Mouse (Mus musculus) cerebellum, adult 18-20 months (tissue): ENCODE results near the gene Fnbp1.

ENCODE experiments used
- DNase-seq, 2 experiments: peaks; one replicate each; pipeline ENCODE4 v3.0.0; 2021

Fnbp1 gene

DNA sequence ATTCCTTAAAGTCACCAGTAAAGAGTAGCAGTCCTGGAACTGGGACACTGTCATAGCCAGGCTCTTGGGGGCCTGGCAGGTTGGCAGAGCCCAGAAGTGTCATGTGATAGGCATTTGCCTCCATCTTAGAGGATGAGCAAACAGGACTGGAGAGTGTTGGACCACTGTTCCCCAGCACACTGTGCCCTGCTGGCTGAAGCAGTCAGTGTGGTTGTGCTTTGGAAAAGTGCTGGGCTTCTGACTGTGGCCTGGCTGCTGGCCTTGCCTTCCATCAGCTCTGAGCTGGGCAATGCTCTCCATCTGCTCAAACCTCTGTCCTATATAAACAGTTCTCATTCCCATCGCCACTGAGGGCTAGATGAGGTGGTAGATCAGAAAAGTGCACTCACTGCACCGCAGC is 121.6 kb downstream of the Fnbp1 start:
- peak; percentile 43 to 52 for DNase-seq

DNA sequence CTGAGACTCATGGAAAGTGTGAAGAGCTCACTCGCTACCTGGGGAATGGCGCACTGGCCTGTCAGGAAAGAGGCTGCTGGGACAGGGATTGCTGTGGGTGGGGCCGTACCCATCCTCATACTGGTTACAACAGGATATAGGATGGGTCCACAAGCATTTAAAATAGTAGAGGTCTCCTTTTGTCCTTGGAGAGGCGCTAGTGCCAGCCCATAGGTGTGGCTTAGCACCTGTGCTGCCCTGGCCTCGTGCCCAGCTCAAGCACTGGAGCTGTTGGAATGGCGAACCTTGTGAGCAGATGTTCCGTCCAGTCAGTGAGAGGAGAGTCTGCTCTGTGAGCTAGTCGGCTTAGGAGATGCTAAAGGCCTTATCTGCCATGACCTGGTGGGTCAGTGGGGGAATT is 122.8 kb downstream of the Fnbp1 start:
- DNase-seq, result peak; percentile 47 to 67

DNA sequence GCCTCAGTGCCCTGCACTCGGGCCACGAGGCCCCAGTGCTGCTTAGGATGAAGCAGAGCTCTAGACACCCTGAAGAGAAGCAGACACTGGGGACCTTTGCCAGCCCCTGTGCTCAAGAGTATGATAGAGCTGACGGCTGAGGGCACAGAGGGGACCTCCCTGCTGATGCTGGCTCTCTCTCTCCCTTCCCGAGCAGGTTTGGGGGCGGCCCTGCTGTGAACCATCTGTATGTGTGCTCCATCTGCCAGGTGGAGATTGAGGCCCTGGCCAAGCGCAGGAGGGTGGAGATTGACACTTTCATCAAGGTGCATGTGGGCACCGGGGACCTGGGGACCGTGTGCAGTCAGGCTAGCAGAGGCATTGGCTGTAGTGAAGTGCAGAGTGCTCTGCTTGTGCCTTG is 123.3 kb downstream of the Fnbp1 start:
- peak; percentile 91 to 92 for DNase-seq

DNA sequence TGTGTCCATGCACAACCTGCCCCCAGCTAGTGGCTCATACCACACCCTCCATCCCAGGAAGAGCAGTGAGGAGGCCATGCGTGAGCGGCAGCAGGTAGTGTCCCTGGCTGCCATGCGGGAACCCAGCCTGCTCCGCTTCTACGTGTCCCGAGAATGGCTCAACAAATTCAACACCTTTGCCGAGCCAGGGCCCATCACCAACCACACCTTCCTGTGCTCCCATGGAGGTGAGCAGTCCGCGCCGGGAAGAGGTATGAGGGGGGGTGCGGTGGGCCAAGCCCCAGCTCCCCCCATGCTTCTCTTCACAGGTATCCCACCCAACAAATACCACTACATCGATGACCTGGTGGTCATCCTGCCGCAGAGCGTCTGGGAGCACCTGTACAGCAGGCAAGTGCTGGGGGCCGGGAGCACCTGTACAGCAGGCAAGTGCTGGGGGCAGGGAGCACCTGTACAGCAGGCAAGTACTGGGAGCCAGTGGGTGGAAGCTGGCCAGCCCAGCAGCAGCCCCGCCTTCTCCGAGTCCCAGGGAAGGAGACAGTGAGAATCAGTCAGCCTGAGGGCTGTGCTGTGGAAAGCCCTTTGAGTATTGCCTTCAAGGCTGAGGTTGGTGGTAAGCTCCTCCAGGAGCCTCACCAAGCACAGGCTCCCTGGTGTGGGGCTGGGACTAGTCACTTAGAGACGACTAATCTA is 124.0 kb downstream of the Fnbp1 start:
- peak; percentile 63 to 67 for DNase-seq

GRCm38 (mm10) chr2:31013371-31014120 is 128.3 kb downstream of the Fnbp1 start:
- no peak for DNase-seq

DNA sequence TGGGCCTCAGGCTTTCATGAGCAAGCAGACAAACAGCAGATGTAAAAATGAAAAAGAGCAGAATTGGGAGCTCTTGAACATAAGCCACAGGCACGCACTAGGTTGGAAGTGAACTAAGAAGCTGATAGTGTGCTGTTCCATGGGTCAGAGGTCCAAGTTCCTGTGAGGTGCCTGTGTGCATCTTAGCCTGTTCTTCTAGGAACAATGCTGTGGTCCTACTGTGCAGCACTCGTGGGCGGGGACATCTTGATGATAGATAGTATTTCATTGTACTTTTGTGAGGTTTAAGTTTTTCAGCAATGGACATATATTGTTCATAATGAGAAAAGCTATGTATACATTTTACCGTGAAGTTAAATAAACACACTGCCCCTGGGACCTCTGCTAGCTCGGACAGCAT is 134.6 kb downstream of the Fnbp1 start:
- DNase-seq, result no peak

GRCm38 (mm10) chr2:31006434-31006833 is 135.4 kb downstream of the Fnbp1 start:
- DNase-seq, result no peak

DNA sequence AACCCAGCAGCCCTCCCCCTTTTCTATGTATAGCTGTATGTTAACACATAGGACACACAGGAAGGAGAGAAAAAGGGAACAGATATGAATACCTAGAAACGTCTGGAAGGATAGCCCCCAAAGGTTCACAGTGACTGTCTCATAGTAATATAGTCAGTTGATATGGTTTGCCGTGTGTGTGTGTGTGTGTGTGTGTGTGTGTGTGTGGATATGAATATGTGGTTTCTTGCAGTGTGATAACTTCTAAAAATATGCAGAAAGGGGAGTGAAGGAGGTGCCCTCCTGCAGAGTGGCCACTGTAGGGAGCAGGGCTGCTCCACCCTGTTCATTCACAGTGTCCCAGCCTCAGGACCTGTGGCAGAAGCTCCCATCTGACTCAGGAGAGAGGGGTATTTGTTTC is 136.4 kb downstream of the Fnbp1 start:
- DNase-seq, result no peak

DNA sequence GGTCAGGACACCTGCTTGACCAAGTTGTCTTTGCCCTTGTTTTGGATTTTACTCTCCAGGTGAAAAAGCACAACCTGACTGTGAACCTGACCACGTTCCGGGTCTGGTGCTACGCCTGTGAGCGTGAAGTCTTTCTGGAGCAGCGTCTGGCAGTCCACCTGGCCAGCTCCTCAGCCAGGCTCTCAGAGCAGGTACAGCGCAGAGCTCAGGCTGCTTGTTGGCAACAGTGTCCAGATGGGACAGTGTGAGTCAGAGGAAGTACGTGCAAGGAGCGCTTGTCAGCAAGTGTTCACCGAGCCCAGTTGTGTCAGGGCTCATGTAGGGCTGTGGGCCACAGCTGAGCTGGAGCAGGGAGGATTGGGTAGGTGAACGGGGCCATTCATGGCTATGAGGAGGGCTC is 139.0 kb downstream of the Fnbp1 start:
- DNase-seq, result peak; percentile 54 to 69

GRCm38 (mm10) chr2:30998443-30999260 is 143.2 kb downstream of the Fnbp1 start:
- DNase-seq, result no peak

DNA sequence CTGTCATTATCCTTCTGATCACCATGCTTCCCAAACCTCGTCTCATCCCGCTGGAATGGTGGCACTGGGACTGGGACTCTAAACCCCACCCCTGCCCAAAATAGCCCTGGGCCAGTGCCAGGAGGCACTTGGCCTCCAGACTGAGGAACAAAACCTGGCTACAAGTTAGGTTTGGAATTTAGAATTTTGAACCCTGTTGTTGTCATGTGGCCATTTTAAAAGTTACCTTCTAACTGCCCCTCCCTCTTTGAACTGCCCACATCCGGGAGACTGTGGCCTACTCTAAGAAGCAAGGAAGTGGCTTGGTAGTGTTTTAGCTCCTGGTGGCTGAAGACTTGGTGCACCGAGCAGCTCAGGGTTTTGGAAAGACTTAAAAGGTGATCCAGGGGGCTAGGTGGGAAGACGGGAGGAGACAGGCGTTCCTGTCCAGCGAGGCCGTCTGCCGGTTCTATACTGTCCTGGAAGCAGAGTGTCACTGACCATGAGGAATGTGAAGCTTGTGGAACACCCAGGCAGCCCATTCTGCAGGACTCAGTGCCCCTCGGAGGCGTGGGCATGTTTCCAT is 146.3 kb downstream of the Fnbp1 start:
- DNase-seq, result peak; percentile 44 to 52

GRCm38 (mm10) chr2:30994853-30995252 is 147.0 kb downstream of the Fnbp1 start:
- no peak for DNase-seq

GRCm38 (mm10) chr2:30990221-30990620 is 151.6 kb downstream of the Fnbp1 start:
- DNase-seq, result no peak

DNA sequence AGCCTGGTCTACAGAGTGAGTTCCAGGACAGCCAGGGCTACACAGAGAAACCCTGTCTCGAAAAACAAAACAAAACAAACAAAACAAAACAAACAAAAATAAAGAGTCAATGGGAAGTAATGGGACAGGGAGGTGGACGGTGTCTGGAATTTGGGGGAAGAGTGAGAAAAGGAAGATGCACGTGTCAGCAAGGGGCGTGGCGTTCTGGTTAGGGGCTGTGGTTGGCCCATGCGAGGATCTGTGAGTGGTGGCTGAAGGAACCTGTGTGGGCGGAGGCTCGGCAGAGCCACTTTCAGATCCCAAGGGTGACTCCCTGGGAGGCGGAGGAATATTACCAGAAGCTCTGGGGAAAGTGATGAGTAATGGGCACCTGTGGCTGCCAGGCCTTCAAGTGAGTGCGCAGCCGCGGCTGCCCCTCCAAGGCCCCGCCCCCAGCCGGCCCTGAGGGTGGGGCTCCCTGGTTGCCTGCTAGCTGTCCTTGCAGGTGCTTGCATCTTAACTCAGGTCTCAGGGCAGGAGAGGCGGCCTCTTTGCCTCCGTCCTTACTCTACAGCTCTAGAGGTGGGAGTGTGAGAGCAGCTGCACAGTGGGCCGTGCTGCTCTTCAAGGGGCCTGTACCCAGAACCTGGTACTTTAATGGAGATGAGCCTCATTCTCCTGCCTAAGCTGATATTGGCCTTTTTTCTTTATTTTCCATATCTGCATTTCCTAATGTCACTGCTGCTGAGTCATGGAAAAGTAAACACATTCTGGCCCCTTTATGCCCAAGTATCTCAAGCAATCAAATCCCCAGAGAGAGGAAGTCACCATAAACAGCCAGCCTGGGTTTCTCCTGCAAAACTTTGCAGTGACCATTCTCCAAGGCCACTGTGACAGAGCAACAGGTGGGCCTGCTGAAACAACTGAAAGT is 156.4 kb downstream of the Fnbp1 start:
- peak in 1 of 2 experiments; percentile 39 for DNase-seq

DNA sequence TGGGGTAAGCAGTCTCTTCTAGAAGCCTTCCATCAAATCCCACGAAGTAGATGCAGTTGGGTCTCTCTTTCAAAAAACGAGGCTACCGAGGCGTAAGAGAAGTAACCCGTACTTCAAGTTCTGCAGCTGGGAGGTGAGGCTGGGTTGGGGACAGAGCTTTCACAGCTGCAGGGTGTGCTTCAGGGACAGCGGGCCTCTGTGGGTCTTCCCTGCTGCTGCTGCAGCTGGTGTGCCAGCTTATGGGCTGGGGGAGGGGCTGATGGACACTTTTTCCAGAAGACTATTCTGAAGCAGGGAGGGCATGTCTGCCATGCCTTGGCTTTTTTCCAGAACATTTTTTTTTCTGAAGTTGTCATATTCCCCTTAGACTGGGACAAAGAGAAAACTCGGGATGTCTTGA is 158.8 kb downstream of the Fnbp1 start:
- no peak for DNase-seq

- DNase-seq, result peak; percentile 99 to 100
Measured at GRCm38 (mm10) chr2:30981790-30982513, 159.9 kb downstream of the Fnbp1 start, which contains the start of the genes BC005624 and Usp20. TSS of gene BC005624 (minus strand) at chr2:30982201. TSS of gene Usp20 (plus strand) at chr2:30982279.
